8 mouse cellular contexts compared by ENCODE assay signal in the genomic region with DNA sequence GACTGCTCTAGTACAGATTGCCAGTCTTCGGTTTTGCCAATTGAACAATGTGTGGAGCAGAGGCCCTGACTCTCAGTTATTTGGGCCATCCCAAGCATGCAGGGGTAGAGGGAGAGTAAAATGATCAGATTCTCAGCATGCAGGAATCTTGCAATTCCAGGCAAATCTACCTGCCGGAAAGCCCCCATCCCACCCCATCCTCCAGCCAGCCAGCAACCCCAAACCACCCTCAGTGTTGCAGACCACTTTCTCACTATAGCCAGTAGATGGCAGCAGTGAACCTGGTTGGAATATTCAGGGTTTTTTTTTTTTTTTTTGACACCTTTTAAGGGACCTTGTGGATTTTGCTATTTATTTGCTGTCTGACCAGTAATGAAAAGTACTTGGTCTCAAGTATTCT. TPM values are rescaled to one million over a fixed set of nuclear protein-coding genes. Genes with fewer than 3 reads are reported as not detected.
DNase-seq lines count a peak whose midpoint lies in the region; ATAC-seq and TF ChIP-seq lines count a peak whose summit lies in the region.

No protein-coding gene starts in this region.

- H3K27ac ChIP-seq in gastrocnemius, adult 2 months: no peak overlapping the region
- H3K27ac ChIP-seq in spleen, adult 2 months (ENCODE audit: insufficient read depth, low read length): no peak overlapping the region

- H3K36me3 ChIP-seq in spleen, adult 2 months (ENCODE audit: control insufficient read depth, insufficient read depth, low read length): no peaks in the 10 kb centered on the region

- DNase-seq in gastrocnemius, adult 2 months: no peak
- DNase-seq in gastrocnemius, postnatal 10 days: no peak
- no peak for DNase-seq in spleen, adult 2 months (ENCODE audit: low read depth in 1 of 2, low spot score in 2 of 2)
- no peak for DNase-seq in spleen, postnatal 36 days (ENCODE audit: low spot score in 2 of 2)
- DNase-seq in embryo, embryonic 10 days (ENCODE audit: low spot score): peak; percentile 80
- DNase-seq in urinary bladder, postnatal 4 days (ENCODE audit: low spot score in 2 of 2): no peak
- no peak for DNase-seq in spleen, postnatal 4 days (ENCODE audit: low spot score in 2 of 2)

- 48% methylated on average over 2 of the region's 2 CpGs for WGBS in spleen, adult 2 months

- no peak overlapping the region for H3K4me3 ChIP-seq in gastrocnemius, adult 2 months
- H3K4me3 ChIP-seq in spleen, adult 2 months (ENCODE audit: extremely low read depth, insufficient read depth, insufficient read length): no peak overlapping the region

- ATAC-seq in megakaryocyte-erythroid progenitor cell, adult 5-6 weeks (replicated peaks; ENCODE audit: low FRiP score, low TSS enrichment, poor library complexity, severe bottlenecking): 0 out of 2 replicates have a peak, but pooled peaks have one; percentile 43

- intact Hi-C loops in gastrocnemius, adult 2 months (cut with DNase I): loop anchor here (1.0 kb wide), 1 partner anchor 176 kb away; no protein-coding TSS in a partner anchor

- TF ChIP-seq POLR2A in spleen, adult 2 months (IDR thresholded peaks at IDR 0.05; ENCODE audit: low read depth, low read length): no peak

- TF ChIP-seq CTCF in gastrocnemius, adult 2 months (IDR thresholded peaks at IDR 0.05): peak; percentile 81
- TF ChIP-seq CTCF in spleen, adult 2 months (IDR thresholded peaks at IDR 0.05; ENCODE audit: extremely low read depth, insufficient read depth, insufficient read length, insufficient replicate concordance): peak; percentile 51; the same call in 1 of the 2 replicates

- no peaks in the 10 kb centered on the region for H3K4me1 ChIP-seq in spleen, adult 2 months (ENCODE audit: control insufficient read depth, insufficient read depth, insufficient read length)

- no peaks in the 10 kb centered on the region for H3K27me3 ChIP-seq in spleen, adult 2 months (ENCODE audit: control insufficient read depth, insufficient read depth, low read length)

RNA-seq across cellular contexts. Expression of a gene that starts 17.7 kb away (rescaled TPM):
- total RNA-seq in gastrocnemius, adult 2 months (2021): 10 to 100 TPM; 22.0 to 22.4 TPM
- 10 to 100 TPM; 16.2 to 18.6 TPM for total RNA-seq in gastrocnemius, postnatal 10 days (2021)
- polyA plus RNA-seq in spleen, adult 2 months (2012; rRNA removed): 13.0 and 23.4 TPM in 2 replicates
- total RNA-seq in megakaryocyte-erythroid progenitor cell, adult 5-6 weeks (2014; fragmentation: Nextera tagmentation): 20.2 and 21.2 TPM in 2 replicates
- 8.3 and 16.9 TPM in 2 replicates for total RNA-seq in megakaryocyte-erythroid progenitor cell, adult 5-6 weeks (2017)
